Mouse (Mus musculus): ENCODE results near the gene C1qtnf5. TPM values are rescaled to one million over a fixed set of nuclear protein-coding genes. Genes with fewer than 3 reads are reported as not detected.

The C1qtnf5 gene
- polyA plus RNA-seq, 1 experiment, result 29.1 TPM

DNA sequence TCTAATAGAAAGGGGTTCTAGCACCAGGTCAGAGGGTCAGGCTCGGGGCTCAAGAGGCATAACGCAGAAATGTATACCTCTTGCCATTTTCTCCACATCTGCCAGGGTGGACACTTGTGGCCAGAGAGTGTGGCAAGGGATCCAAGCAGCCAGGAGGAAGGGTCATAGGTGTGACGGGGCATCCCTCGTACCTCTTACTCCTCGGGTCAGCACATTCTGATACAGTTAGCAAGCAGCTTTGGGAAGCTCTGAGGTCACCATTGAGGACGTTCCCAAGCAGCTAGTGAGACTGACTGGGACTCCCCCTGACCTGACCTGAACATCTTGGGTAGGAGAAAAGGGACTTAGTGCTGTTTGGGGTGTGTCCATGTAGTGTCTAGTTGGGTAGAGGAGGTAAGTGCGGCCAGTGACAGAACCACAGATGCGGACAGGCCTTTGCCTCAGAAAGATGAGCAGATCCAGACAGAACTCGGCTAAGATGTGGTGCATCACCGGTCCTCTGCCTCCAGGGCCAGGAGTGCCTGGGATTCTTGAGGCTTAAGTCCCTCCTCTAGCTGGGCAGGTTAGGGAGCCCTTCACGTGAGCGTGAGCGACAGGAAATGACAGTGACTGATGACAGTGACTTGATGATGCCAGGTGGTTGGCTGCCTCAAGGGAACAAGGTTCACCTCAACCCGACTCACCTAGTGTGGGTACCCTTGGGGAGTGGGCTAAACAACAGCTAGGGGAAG, 36.8 kb upstream of the C1qtnf5 start:
- no peak for DNase-seq

DNA sequence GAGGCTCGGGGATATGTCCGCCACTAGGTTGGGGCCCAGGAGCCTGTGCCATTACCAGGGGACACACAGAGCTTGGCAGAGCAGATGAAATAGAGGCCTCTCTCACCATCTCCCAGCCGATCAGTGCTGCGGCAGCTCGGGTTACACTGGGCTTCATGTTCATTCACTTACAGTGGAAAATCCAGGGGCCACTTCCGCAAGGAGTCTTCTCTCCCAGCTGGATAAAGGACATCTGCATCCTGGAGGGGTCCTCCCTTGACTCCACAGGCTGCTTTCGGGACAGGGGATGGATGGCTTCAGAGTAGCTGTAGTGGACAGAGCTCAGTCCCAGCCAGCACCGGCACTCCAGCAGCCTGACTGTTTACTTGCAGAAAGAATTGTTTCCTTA, 36.2 kb upstream of the C1qtnf5 start:
- no peak overlapping the region for H3K27ac ChIP-seq (ENCODE audit: insufficient read depth, low read length)
- H3K4me1 ChIP-seq (ENCODE audit: control insufficient read depth, insufficient read depth, low read length), result peaks cover 37% of the 10 kb centered on the region
- H3K27me3 ChIP-seq (ENCODE audit: control insufficient read depth, insufficient read depth, low read length), result no peaks in the 10 kb centered on the region
- no peak overlapping the region for H3K4me3 ChIP-seq (replicated peaks; ENCODE audit: insufficient read depth, low read depth, low read length)
- no peak for DNase-seq
- TF ChIP-seq CTCF (IDR thresholded peaks at IDR 0.05; ENCODE audit: borderline replicate concordance, insufficient read depth, low read depth, low read length) (no peak), POLR2A (IDR thresholded peaks at IDR 0.05; ENCODE audit: borderline replicate concordance, insufficient read depth, low read length) (no peak)
- WGBS, result 79% methylated on average over 8 of the region's 8 CpGs

More for the DNA sequence above, 36.8 kb upstream of the C1qtnf5 start:
- Histone ChIP-seq H3K4me1 (ENCODE audit: control insufficient read depth, insufficient read depth, low read length) (peaks cover 33% of the 10 kb centered on the region), H3K4me3 (replicated peaks; ENCODE audit: insufficient read depth, low read depth, low read length) (no peak overlapping the region), H3K27me3 (ENCODE audit: control insufficient read depth, insufficient read depth, low read length) (no peaks in the 10 kb centered on the region), H3K27ac (ENCODE audit: insufficient read depth, low read length) (no peak overlapping the region)
- 91% methylated on average over 14 of the region's 14 CpGs for WGBS
- TF ChIP-seq POLR2A (IDR thresholded peaks at IDR 0.05; ENCODE audit: borderline replicate concordance, insufficient read depth, low read length) (no peak), CTCF (IDR thresholded peaks at IDR 0.05; ENCODE audit: borderline replicate concordance, insufficient read depth, low read depth, low read length) (no peak)

DNA sequence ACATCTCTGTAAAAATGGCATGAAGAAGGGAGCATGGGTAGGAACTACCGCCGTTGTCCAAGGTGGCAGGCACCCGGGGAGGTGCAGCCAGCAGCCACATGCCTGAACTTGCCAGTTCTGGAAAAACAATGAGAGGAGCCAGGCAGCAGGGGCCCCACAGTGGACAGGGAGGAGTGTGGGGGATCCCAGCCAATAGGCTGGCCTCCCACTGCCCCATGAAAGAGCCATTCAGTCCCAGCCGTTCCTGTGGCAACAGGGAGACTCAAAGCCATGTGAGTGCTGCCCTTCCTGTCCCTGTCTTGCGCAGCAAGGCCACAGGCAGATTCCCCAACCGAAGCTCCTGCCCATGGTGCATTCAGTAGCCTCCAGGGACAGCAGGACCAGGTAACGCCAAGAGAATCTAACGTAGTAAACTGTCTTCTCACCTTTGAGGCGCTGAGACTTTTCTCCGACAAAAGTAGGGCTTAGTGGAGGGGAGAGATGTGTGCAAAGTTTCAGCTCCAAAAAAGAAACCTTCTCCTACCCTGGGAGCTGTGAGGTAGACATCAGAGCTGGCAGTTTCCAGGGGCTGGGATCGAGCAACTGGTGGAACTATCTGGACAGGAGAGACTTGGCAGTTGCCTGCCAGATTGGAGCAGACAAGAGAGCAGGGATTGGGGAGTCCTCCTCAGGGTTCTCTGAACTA, 35.0 kb upstream of the C1qtnf5 start:
- DNase-seq, result peak in 1 of 2 experiments; percentile 46
- no peak for TF ChIP-seq POLR2A (IDR thresholded peaks at IDR 0.05; ENCODE audit: borderline replicate concordance, insufficient read depth, low read length)
- no peak for TF ChIP-seq CTCF (IDR thresholded peaks at IDR 0.05; ENCODE audit: borderline replicate concordance, insufficient read depth, low read depth, low read length)
- H3K27ac ChIP-seq (ENCODE audit: insufficient read depth, low read length), result peak overlapping the region; percentile 26; the same call in 1 of the 2 replicates
- no peak overlapping the region for H3K4me3 ChIP-seq (replicated peaks; ENCODE audit: insufficient read depth, low read depth, low read length)
- no peaks in the 10 kb centered on the region for H3K27me3 ChIP-seq (ENCODE audit: control insufficient read depth, insufficient read depth, low read length)
- peaks cover 47% of the 10 kb centered on the region for H3K4me1 ChIP-seq (ENCODE audit: control insufficient read depth, insufficient read depth, low read length)
- WGBS, result 34% methylated on average over 11 of the region's 11 CpGs

DNA sequence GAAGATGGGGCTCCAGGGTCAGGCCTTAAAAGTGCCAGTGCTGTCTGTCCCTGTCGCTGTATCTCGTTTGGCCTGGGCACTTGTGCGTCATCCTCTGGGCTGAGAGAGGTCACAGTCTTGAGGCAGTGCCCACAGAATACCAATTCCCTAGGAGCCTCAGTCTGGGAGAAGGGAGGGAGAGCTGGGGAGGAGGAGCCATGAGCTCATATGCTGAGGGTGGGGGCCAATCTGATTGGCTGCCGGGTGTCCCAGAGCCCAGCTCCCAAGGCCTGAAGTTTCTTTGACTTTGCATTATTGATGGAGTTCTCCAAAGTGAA, 34.5 kb upstream of the C1qtnf5 start:
- Histone ChIP-seq H3K27me3 (ENCODE audit: control insufficient read depth, insufficient read depth, low read length) (no peaks in the 10 kb centered on the region), H3K4me1 (ENCODE audit: control insufficient read depth, insufficient read depth, low read length) (peaks cover 52% of the 10 kb centered on the region), H3K27ac (ENCODE audit: insufficient read depth, low read length) (peak overlapping the region; percentile 26; the same call in 1 of the 2 replicates), H3K4me3 (replicated peaks; ENCODE audit: insufficient read depth, low read depth, low read length) (no peak overlapping the region)
- TF ChIP-seq CTCF (IDR thresholded peaks at IDR 0.05; ENCODE audit: borderline replicate concordance, insufficient read depth, low read depth, low read length) (no peak), POLR2A (IDR thresholded peaks at IDR 0.05; ENCODE audit: borderline replicate concordance, insufficient read depth, low read length) (no peak)
- WGBS, result 36% methylated on average over 4 of the region's 4 CpGs
- DNase-seq, result peak in 1 of 2 experiments; percentile 37

DNA sequence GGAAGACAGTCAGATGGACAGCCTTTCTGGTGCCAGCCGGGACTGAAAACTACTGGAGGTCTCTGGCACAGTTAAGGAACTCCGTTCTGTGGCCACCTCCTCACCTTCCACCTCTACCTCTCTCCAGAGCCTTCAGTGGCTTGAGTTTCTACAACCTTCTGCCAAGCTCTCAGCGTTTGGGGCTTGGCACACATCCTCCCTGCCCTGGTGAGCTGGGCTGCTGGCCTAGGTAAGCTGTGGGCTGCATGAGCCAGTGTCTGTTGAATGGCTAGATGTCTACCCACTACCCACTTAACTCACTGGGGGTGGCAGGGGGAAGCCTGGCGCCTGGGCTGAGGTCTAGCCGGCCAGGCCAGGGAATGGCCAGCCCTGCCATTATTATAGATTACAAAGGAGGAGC, 33.9 kb upstream of the C1qtnf5 start:
- Histone ChIP-seq H3K27me3 (ENCODE audit: control insufficient read depth, insufficient read depth, low read length) (no peaks in the 10 kb centered on the region), H3K4me1 (ENCODE audit: control insufficient read depth, insufficient read depth, low read length) (peaks cover 53% of the 10 kb centered on the region), H3K27ac (ENCODE audit: insufficient read depth, low read length) (peak overlapping the region; percentile 49; the same call in 1 of the 2 replicates), H3K4me3 (replicated peaks; ENCODE audit: insufficient read depth, low read depth, low read length) (peak overlapping the region; percentile 3)
- WGBS, result 14% methylated on average over 5 of the region's 5 CpGs
- DNase-seq, result peak; percentile 73 to 79
- TF ChIP-seq CTCF (IDR thresholded peaks at IDR 0.05; ENCODE audit: borderline replicate concordance, insufficient read depth, low read depth, low read length) (no peak), POLR2A (IDR thresholded peaks at IDR 0.05; ENCODE audit: borderline replicate concordance, insufficient read depth, low read length) (no peak)

DNA sequence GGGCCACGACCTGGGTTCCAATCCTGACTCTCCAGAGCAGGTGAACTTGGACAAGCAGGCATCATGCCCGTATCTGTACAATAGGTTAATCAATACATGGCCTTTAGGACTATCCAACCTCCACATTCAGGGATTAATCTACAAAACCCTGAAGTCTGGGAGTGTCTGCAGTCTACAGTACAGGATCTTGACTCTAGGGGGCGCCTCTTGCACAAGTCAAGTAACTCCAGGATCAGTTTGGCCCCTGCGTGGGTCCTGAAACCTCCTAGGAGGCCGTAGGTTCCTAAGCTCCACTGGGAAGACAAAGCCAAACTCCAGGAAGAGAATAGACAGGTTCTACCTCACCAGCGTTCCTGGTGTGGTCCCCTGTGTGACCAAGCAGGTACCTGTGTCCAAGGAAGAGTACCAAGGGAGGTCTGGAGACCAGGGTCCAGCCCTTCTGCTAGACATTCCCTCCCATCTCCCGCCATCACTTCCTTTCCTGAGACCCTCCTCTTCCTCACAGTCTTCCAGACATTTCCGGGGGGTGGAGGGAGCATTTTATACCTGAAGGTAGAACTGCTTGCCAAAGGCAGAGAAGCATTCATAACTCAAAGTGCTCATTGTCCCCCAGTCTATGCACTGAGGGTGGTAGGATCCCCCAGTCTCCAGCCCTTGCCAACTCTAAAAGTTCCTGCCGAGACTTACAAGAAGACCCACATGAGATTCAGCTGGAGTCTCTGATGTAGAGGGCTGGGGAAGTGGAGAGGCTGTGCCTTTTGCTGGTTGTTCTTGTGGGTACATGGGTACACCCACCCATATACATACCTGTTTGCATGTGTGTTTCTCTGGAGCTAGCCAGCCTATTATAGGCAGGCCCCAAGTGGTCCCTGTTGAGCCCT, 32.4 kb upstream of the C1qtnf5 start:
- DNase-seq, result peak; percentile 46 to 52
- H3K4me3 ChIP-seq (replicated peaks; ENCODE audit: insufficient read depth, low read depth, low read length), result no peak overlapping the region
- 71% methylated on average over 9 of the region's 9 CpGs for WGBS
- no peak overlapping the region for H3K27ac ChIP-seq (ENCODE audit: insufficient read depth, low read length)
- TF ChIP-seq CTCF (IDR thresholded peaks at IDR 0.05; ENCODE audit: borderline replicate concordance, insufficient read depth, low read depth, low read length), result peak; percentile 49; the same call in 1 of the 2 replicates
- no peak for TF ChIP-seq POLR2A (IDR thresholded peaks at IDR 0.05; ENCODE audit: borderline replicate concordance, insufficient read depth, low read length)
- H3K27me3 ChIP-seq (ENCODE audit: control insufficient read depth, insufficient read depth, low read length), result no peaks in the 10 kb centered on the region
- H3K4me1 ChIP-seq (ENCODE audit: control insufficient read depth, insufficient read depth, low read length), result peaks cover 63% of the 10 kb centered on the region

DNA sequence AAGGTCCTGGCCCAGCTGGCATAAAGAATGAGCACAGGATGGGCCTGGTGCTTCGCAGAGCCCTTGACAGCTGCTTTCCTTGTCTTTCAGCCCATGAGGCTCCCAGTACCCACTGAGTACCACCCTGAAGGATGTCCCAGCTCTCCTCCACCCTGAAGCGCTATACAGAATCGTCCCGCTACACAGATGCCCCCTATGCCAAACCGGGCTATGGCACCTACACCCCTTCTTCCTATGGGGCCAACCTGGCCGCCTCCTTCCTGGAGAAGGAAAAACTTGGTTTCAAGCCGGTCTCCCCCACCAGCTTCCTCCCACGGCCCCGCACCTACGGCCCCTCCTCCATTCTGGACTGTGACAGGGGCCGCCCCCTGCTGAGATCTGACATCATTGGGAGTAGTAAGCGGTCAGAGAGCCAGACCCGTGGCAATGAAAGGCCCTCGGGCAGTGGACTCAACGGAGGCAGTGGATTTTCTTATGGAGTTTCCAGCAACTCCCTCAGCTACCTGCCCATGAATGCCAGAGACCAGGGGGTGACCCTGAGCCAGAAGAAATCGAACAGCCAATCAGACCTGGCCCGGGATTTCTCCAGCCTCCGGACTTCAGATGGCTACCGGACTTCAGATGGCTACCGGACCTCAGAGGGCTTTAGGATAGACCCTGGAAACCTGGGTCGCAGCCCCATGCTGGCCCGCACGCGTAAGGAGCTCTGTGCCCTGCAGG, 31.6 kb upstream of the C1qtnf5 start:
- TF ChIP-seq POLR2A (IDR thresholded peaks at IDR 0.05; ENCODE audit: borderline replicate concordance, insufficient read depth, low read length) (no peak), CTCF (IDR thresholded peaks at IDR 0.05; ENCODE audit: borderline replicate concordance, insufficient read depth, low read depth, low read length) (no peak)
- Histone ChIP-seq H3K4me1 (ENCODE audit: control insufficient read depth, insufficient read depth, low read length) (peaks cover 65% of the 10 kb centered on the region), H3K27me3 (ENCODE audit: control insufficient read depth, insufficient read depth, low read length) (no peaks in the 10 kb centered on the region), H3K27ac (ENCODE audit: insufficient read depth, low read length) (no peak overlapping the region), H3K4me3 (replicated peaks; ENCODE audit: insufficient read depth, low read depth, low read length) (no peak overlapping the region)
- peak; percentile 42 to 51 for DNase-seq
- WGBS, result 67% methylated on average over 24 of the region's 24 CpGs

All from cerebellum, adult 2 months (tissue).